Mouse (Mus musculus) limb, embryonic 14.5 days (tissue): ENCODE results near the gene 2610001J05Rik. TPM values are rescaled to one million over a fixed set of nuclear protein-coding genes. Genes with fewer than 3 reads are reported as not detected.

Source experiments
- ATAC-seq: fragments of 200-750 bp; cut with Nextera tagmentation; 2 replicates; pipeline ENCODE4 v1.8.0; 2017; ENCODE audit warnings: low read depth, moderate number of reproducible peaks, moderate TSS enrichment; ENCODE audit not compliant: low FRiP score
- DNase-seq: peaks from one replicate; pipeline ENCODE4 v3.0.0-alpha.2; 2015; ENCODE audit warnings: low spot score
- H3K27ac ChIP-seq: fragments of 300-500 bp; sonication (generic); replicated peaks from 2 replicates; pipeline ENCODE4 v1.5.1; 2014; ENCODE audit warnings: low read depth, mild to moderate bottlenecking, low read length, moderate library complexity, mixed read lengths
- H3K27me3 ChIP-seq: fragments of 300-500 bp; sonication (generic); 2 replicates; pipeline ENCODE4 v1.6.1; 2014; ENCODE audit warnings: low read length, mixed read lengths; ENCODE audit not compliant: control insufficient read depth, insufficient read depth
- H3K36me3 ChIP-seq: fragments of 300-500 bp; sonication (generic); 2 replicates; pipeline ENCODE4 v1.6.1; 2014; ENCODE audit warnings: mild to moderate bottlenecking, low read length, moderate library complexity, mixed read lengths; ENCODE audit not compliant: control insufficient read depth, insufficient read depth
- H3K4me1 ChIP-seq: fragments of 300-500 bp; sonication (generic); 2 replicates; pipeline ENCODE4 v1.6.1; 2014; ENCODE audit warnings: antibody characterized with exemption, low read length, mixed read lengths; ENCODE audit not compliant: control insufficient read depth, insufficient read depth
- H3K4me2 ChIP-seq: fragments of 300-500 bp; sonication (generic); replicated peaks from 2 replicates; pipeline ENCODE4 v1.6.1; 2014; ENCODE audit warnings: low read depth, mild to moderate bottlenecking, low read length, moderate library complexity; ENCODE audit not compliant: severe bottlenecking
- H3K4me3 ChIP-seq: fragments of 300-500 bp; sonication (generic); replicated peaks from 2 replicates; pipeline ENCODE4 v1.5.1; 2014; ENCODE audit warnings: low read length
- H3K9ac ChIP-seq: fragments of 300-500 bp; sonication (generic); 2 replicates; pipeline ENCODE4 v1.6.1; 2014; ENCODE audit warnings: mild to moderate bottlenecking, low read depth, low read length, moderate library complexity; ENCODE audit not compliant: severe bottlenecking
- H3K9me3 ChIP-seq: fragments of 300-500 bp; sonication (generic); 2 replicates; pipeline ENCODE4 v1.6.1; 2016; ENCODE audit warnings: low read length; ENCODE audit not compliant: control insufficient read depth
- POLR2A ChIP-seq: fragments of 200-500 bp; IDR thresholded peaks from 2 replicates; pipeline ENCODE4 v1.8.0; 2012; ENCODE audit warnings: inconsistent platforms, mild to moderate bottlenecking, moderate library complexity, borderline replicate concordance; ENCODE audit not compliant: insufficient read depth, insufficient read length; ENCODE audit errors: extremely low read depth
- WGBS: fragments of 180-500 bp; shearing (Covaris S2); extraction: QIAGEN DNeasy Blood & Tissue Kit; methylation state at CpG from one replicate; pipeline ENCODE4 v1.1.7; 2014; 5-methylcytosine and 5-hydroxymethylcytosine counted together
- polyA plus RNA-seq, 2 experiments: library from polyadenylated mRNA; depleted of rRNA in 1 of 2; stranded (reverse) in 1 of 2; unstranded in 1 of 2; fragments of >200 nt; fragmentation: Nextera tagmentation in 1 of 2; extraction: Ambion mirVana in 1 of 2; gene quantifications; 2 replicates each; pipeline versions ENCODE4 v1.2.1 to v1.2.3; 2012 to 2014

The 2610001J05Rik gene
- polyA plus RNA-seq, 2 experiments: 99.4 to 103 TPM

- Histone ChIP-seq H3K4me1 (no peaks in the 10 kb centered on the region), H3K27ac (no peak overlapping the region), H3K27me3 (no peaks in the 10 kb centered on the region), H3K4me3 (no peak overlapping the region), H3K9ac (no peak overlapping the region), H3K4me2 (no peak overlapping the region), H3K9me3 (no peaks in the 10 kb centered on the region), H3K36me3 (no peaks in the 10 kb centered on the region)
- ATAC-seq: no peak
- DNase-seq: no peak
- TF ChIP-seq POLR2A: no peak
These were observed 11.6 kb upstream of the 2610001J05Rik start for GRCm38 (mm10) chr6:13882919-13883318.

- DNase-seq (no peak), ATAC-seq (no peak)
- Histone ChIP-seq H3K27me3 (no peaks in the 10 kb centered on the region), H3K27ac (no peak overlapping the region), H3K9ac (no peak overlapping the region), H3K9me3 (no peaks in the 10 kb centered on the region), H3K36me3 (no peaks in the 10 kb centered on the region), H3K4me3 (no peak overlapping the region), H3K4me2 (no peak overlapping the region), H3K4me1 (peaks cover 5% of the 10 kb centered on the region)
- 76% methylated on average over 2 of the region's 2 CpGs for WGBS
- TF ChIP-seq POLR2A: no peak
These were observed 2.6 kb upstream of the 2610001J05Rik start for GRCm38 (mm10) chr6:13873959-13874358.

- Histone ChIP-seq H3K27me3 (no peaks in the 10 kb centered on the region), H3K36me3 (peaks cover 5% of the 10 kb centered on the region; the same call in 1 of the 2 replicates), H3K9ac (no peak overlapping the region), H3K4me2 (peak overlapping the region; percentile 51), H3K4me3 (peak overlapping the region; percentile 66), H3K9me3 (no peaks in the 10 kb centered on the region), H3K27ac (no peak overlapping the region; the same call in 1 of the 2 replicates), H3K4me1 (peaks cover 5% of the 10 kb centered on the region)
- no peak for ATAC-seq
- no peak for TF ChIP-seq POLR2A
- DNase-seq: no peak
- 70% methylated on average over 7 of the region's 7 CpGs for WGBS
These were observed 758 bp upstream of the 2610001J05Rik start for GRCm38 (mm10) chr6:13872076-13872475.

GRCm38 (mm10) chr6:13871625-13871958 lies 274 bp upstream of the 2610001J05Rik start:
- no peak for TF ChIP-seq POLR2A

GRCm38 (mm10) chr6:13870289-13870741 lies 1.0 kb downstream of the 2610001J05Rik start:
- Histone ChIP-seq H3K27me3 (no peaks in the 10 kb centered on the region), H3K4me1 (peaks cover 5% of the 10 kb centered on the region), H3K9me3 (no peaks in the 10 kb centered on the region), H3K4me2 (peak overlapping the region; percentile 51), H3K36me3 (peaks cover 5% of the 10 kb centered on the region; the same call in 1 of the 2 replicates), H3K27ac (no peak overlapping the region), H3K4me3 (peak overlapping the region; percentile 66), H3K9ac (peak overlapping the region; percentile 55)
- no peak for TF ChIP-seq POLR2A
- ATAC-seq (no peak), DNase-seq (peak; percentile 32)
- WGBS: 33% methylated on average over 12 of the region's 12 CpGs

More at GRCm38 (mm10) chr6:13871625-13871958, 274 bp upstream of the 2610001J05Rik start:
- Histone ChIP-seq H3K4me2 (peak overlapping the region; percentile 51), H3K9me3 (no peaks in the 10 kb centered on the region), H3K27ac (peak overlapping the region; percentile 86), H3K4me3 (peak overlapping the region; percentile 66), H3K27me3 (no peaks in the 10 kb centered on the region), H3K9ac (peak overlapping the region; percentile 81), H3K4me1 (peaks cover 5% of the 10 kb centered on the region), H3K36me3 (peaks cover 5% of the 10 kb centered on the region; the same call in 1 of the 2 replicates)
- WGBS: 4% methylated on average over 7 of the region's 7 CpGs
- peak; percentile 68 for ATAC-seq
- DNase-seq: no peak

- WGBS: 76% methylated on average over 1 of the region's 1 CpGs
- DNase-seq: no peak
- Histone ChIP-seq H3K4me2 (no peak overlapping the region), H3K9me3 (no peaks in the 10 kb centered on the region), H3K9ac (no peak overlapping the region), H3K27me3 (no peaks in the 10 kb centered on the region), H3K27ac (no peak overlapping the region), H3K36me3 (no peaks in the 10 kb centered on the region), H3K4me1 (no peaks in the 10 kb centered on the region), H3K4me3 (no peak overlapping the region)
- TF ChIP-seq POLR2A: no peak
- ATAC-seq: no peak
These were observed 10.7 kb downstream of the 2610001J05Rik start for GRCm38 (mm10) chr6:13860596-13860995.
